Mouse (Mus musculus): ENCODE measurements at regions not wholly inside any gene's neighbourhood (a gene's known extent, or its start where the extent isn't known, plus 50 kb on each side); places are given as distances from the start of the nearest gene placed in this dataset.

DNA sequence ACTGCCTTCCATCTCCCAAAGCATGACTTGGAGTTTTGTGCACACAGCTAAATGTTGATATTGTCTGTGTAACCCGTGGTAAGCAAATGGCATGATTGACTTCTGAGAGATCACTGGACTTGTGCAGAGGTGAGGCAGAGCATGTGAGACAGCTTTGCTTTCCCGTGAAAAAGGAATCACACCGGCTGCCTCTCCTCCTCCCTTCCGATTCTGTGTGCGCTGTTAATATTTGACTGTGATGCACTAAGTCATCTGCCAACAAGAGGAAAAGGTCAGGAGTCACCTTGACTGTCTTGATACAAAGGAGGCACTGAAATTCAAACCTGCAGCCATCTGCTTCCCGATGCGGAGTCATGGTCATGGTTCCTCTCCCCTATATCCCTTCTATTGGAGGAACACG, 98.0 kb downstream of the Ehf start:
- TF ChIP-seq CTCF (conservative IDR thresholded peaks at IDR 0.05; ENCODE audit: low read length) = no peak
- no peak for TF ChIP-seq POU5F1 (IDR thresholded peaks at IDR 0.05; ENCODE audit: borderline replicate concordance, low read length)
